Mouse (Mus musculus): ENCODE results near the gene Cntf. TPM values are rescaled to one million over a fixed set of nuclear protein-coding genes. Genes with fewer than 3 reads are reported as not detected.

Gene Cntf
- polyA plus RNA-seq, 1 experiment from 2014 or later, result 0.37 TPM

DNA sequence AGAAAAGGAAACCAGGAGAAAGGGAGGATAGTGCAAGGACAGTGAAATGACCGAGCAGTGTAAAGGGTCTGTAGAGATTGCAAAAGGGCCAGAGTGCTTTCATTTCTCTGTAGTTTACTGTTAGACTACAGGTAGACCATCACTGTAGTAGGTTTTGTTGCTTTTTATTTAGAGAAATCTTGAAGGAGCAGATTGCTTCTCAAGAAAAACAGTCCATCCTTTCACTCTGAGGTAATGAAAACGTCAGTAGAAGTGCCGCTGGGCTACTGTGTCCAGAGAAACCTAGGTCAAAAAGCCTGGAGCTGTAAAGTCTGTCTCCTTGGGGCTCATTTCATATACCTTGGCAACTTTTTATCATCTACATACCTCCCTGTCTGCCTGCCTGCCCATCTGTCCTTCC lies 33.6 kb upstream of the Cntf start:
- no peak for ATAC-seq (ENCODE audit: low FRiP score, low TSS enrichment)
- no peak overlapping the region for H3K4me3 ChIP-seq (ENCODE audit: low read length)
- WGBS, result 77% methylated on average over 3 of the region's 3 CpGs
- H3K9ac ChIP-seq (ENCODE audit: low read depth, low read length), result no peak overlapping the region
- H3K4me2 ChIP-seq (replicated peaks; ENCODE audit: low read depth, low read length), result no peak overlapping the region
- no peaks in the 10 kb centered on the region for H3K27me3 ChIP-seq (ENCODE audit: control insufficient read depth, insufficient read depth, low read length)
- H3K36me3 ChIP-seq (ENCODE audit: control insufficient read depth, insufficient read depth, low read length), result no peaks in the 10 kb centered on the region
- no peak overlapping the region for H3K27ac ChIP-seq (ENCODE audit: low read depth, low read length)
- H3K9me3 ChIP-seq (ENCODE audit: control insufficient read depth, low read length), result no peaks in the 10 kb centered on the region
- H3K4me1 ChIP-seq (ENCODE audit: control insufficient read depth, insufficient read depth, low read length), result no peaks in the 10 kb centered on the region

- no peaks in the 10 kb centered on the region for H3K36me3 ChIP-seq (ENCODE audit: control insufficient read depth, insufficient read depth, low read length)
- H3K27me3 ChIP-seq (ENCODE audit: control insufficient read depth, insufficient read depth, low read length), result no peaks in the 10 kb centered on the region
- no peak for ATAC-seq (ENCODE audit: low FRiP score, low TSS enrichment)
- H3K4me2 ChIP-seq (replicated peaks; ENCODE audit: low read depth, low read length), result no peak overlapping the region
- no peaks in the 10 kb centered on the region for H3K4me1 ChIP-seq (ENCODE audit: control insufficient read depth, insufficient read depth, low read length)
- no peak overlapping the region for H3K4me3 ChIP-seq (ENCODE audit: low read length)
- WGBS, result 83% methylated on average over 4 of the region's 4 CpGs
- H3K9me3 ChIP-seq (ENCODE audit: control insufficient read depth, low read length), result no peaks in the 10 kb centered on the region
- H3K9ac ChIP-seq (ENCODE audit: low read depth, low read length), result no peak overlapping the region
- H3K27ac ChIP-seq (ENCODE audit: low read depth, low read length), result no peak overlapping the region
Measured at GRCm38 (mm10) chr19:12798404-12798803, 33.0 kb upstream of the Cntf start.

DNA sequence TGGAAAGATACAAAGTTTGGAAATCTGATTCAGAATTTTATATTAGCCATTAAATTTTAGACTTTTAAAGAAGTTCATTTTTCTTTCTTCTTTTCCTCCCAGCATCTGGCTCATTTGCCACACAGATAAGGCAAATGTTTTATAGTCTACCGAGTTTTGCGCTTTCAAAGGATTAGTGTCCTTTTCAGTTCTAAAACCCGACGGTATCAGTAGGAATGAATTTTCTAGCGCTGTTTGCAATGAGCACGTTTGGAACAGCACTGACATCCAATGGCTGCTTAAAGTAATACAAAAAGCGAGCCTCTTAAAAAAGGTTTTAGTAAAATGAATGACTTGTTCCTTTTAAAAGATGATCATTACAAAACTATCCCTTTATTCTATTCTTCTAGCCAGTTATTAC lies 31.6 kb upstream of the Cntf start:
- H3K9ac ChIP-seq (ENCODE audit: low read depth, low read length), result peak overlapping the region; percentile 99; the same call in 1 of the 2 replicates
- peak overlapping the region; percentile 73 for H3K4me3 ChIP-seq (ENCODE audit: low read length)
- no peaks in the 10 kb centered on the region for H3K27me3 ChIP-seq (ENCODE audit: control insufficient read depth, insufficient read depth, low read length)
- H3K4me2 ChIP-seq (replicated peaks; ENCODE audit: low read depth, low read length), result peak overlapping the region; percentile 62
- ATAC-seq (ENCODE audit: low FRiP score, low TSS enrichment), result no peak
- H3K4me1 ChIP-seq (ENCODE audit: control insufficient read depth, insufficient read depth, low read length), result no peaks in the 10 kb centered on the region
- under 1% methylated on average over 7 of the region's 7 CpGs for WGBS
- H3K36me3 ChIP-seq (ENCODE audit: control insufficient read depth, insufficient read depth, low read length), result no peaks in the 10 kb centered on the region
- peak overlapping the region; percentile 99 for H3K27ac ChIP-seq (ENCODE audit: low read depth, low read length)
- H3K9me3 ChIP-seq (ENCODE audit: control insufficient read depth, low read length), result no peaks in the 10 kb centered on the region

DNA sequence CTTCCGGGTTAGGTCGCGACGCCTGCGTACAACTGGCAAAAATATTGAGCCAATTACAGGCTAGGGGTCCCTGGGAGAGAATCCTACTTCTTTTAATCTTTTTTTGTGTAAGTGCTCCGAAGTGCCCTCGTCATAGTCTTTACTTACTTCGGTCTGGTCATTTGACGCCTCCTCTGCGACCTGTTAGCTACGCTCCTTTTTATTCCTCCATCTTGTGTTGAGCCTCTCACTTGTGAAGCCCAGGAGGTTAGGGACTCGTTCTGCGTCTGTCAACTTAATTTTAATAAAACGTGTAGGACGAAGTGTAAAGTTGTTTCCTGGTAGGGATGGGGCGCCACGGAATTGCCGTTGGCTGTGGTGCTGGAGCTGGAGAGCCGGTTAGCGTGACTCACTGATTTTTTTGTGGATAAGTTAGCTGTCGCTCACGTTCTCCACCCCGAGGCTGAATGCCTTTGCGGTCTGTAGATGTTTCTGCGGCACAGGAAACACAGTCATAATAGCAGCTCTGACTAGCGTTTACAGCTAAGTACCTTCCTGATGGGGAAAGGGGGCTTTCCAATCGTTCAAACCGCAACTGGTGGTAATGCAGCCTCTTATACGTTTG lies 31.0 kb upstream of the Cntf start:
- under 1% methylated on average over 29 of the region's 29 CpGs for WGBS
- no peaks in the 10 kb centered on the region for H3K36me3 ChIP-seq (ENCODE audit: control insufficient read depth, insufficient read depth, low read length)
- H3K27me3 ChIP-seq (ENCODE audit: control insufficient read depth, insufficient read depth, low read length), result no peaks in the 10 kb centered on the region
- H3K9ac ChIP-seq (ENCODE audit: low read depth, low read length), result peak overlapping the region; percentile 99
- peak; percentile 1; the same call in 1 of the 2 replicates for ATAC-seq (ENCODE audit: low FRiP score, low TSS enrichment)
- peak overlapping the region; percentile 99 for H3K27ac ChIP-seq (ENCODE audit: low read depth, low read length)
- no peaks in the 10 kb centered on the region for H3K4me1 ChIP-seq (ENCODE audit: control insufficient read depth, insufficient read depth, low read length)
- H3K4me3 ChIP-seq (ENCODE audit: low read length), result peak overlapping the region; percentile 73
- H3K4me2 ChIP-seq (replicated peaks; ENCODE audit: low read depth, low read length), result peak overlapping the region; percentile 62
- H3K9me3 ChIP-seq (ENCODE audit: control insufficient read depth, low read length), result no peaks in the 10 kb centered on the region

DNA sequence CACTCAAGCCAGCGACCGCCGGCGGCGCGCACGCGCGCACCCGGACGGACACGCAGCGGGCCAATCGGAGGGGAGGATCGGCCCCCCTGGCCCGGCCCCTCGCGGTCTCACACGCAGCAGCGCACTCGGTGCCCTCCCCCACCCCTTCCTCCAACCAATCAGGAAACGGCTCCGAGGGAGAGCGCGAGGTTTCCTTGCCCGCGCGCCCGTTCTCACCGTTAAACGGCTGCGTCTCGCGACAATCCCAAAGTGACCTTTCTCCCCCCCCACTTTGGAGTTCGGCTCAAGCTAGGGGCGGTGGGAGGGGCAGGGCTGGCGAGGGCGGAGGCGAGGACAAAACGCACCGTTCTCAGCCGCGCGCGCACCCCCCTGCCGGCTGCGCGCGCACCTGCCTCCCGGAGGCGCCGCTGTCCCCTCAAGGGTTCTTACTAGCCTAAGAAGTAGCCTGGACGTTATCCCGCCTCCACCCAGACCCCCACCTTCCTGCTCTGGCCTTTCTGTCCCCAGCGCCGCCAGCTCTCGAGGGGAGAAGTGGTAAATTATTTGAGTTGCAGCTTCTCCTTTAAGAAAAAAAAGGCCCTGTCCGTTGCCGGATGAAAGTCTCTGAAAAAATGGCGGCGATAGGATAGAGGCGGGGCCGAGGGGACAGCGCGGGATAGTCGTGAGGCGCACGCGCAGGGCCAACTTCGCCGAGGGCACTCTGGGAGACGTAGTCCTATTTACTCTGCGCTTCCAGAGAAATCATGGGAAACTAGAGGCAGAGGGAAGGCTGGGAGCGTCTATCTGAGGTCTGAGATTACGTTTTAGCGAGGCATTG lies 30.3 kb upstream of the Cntf start, which contains the start of the genes Zfp91 and Lpxn:
Gene Zfp91, minus strand, starts transcription at position 616 of the 817 bp plus-strand sequence.
Gene Lpxn, plus strand, starts transcription at position 683 of the 817 bp plus-strand sequence.
- WGBS, result under 1% methylated on average over 55 of the region's 76 CpGs

GRCm38 (mm10) chr19:12795110-12795509 lies 29.7 kb upstream of the Cntf start:
- H3K4me3 ChIP-seq (ENCODE audit: low read length), result peak overlapping the region; percentile 73
- peak overlapping the region; percentile 98 for H3K27ac ChIP-seq (ENCODE audit: low read depth, low read length)
- no peaks in the 10 kb centered on the region for H3K27me3 ChIP-seq (ENCODE audit: control insufficient read depth, insufficient read depth, low read length)
- WGBS, result under 1% methylated on average over 52 of the region's 63 CpGs
- no peaks in the 10 kb centered on the region for H3K9me3 ChIP-seq (ENCODE audit: control insufficient read depth, low read length)
- no peaks in the 10 kb centered on the region for H3K4me1 ChIP-seq (ENCODE audit: control insufficient read depth, insufficient read depth, low read length)
- no peaks in the 10 kb centered on the region for H3K36me3 ChIP-seq (ENCODE audit: control insufficient read depth, insufficient read depth, low read length)
- peak; percentile 50 for ATAC-seq (ENCODE audit: low FRiP score, low TSS enrichment)
- H3K4me2 ChIP-seq (replicated peaks; ENCODE audit: low read depth, low read length), result peak overlapping the region; percentile 42; the same call in 1 of the 2 replicates
- peak overlapping the region; percentile 99 for H3K9ac ChIP-seq (ENCODE audit: low read depth, low read length)

More for the DNA sequence above, 30.3 kb upstream of the Cntf start, which contains the start of the genes Zfp91 and Lpxn:
- no peaks in the 10 kb centered on the region for H3K27me3 ChIP-seq (ENCODE audit: control insufficient read depth, insufficient read depth, low read length)
- no peaks in the 10 kb centered on the region for H3K9me3 ChIP-seq (ENCODE audit: control insufficient read depth, low read length)
- H3K4me3 ChIP-seq (ENCODE audit: low read length), result peak within 1 kb of the TSS; percentile 73
- no peaks in the 10 kb centered on the region for H3K36me3 ChIP-seq (ENCODE audit: control insufficient read depth, insufficient read depth, low read length)
- peak within 1 kb of the TSS; percentile 99 for H3K9ac ChIP-seq (ENCODE audit: low read depth, low read length)
- peak within 1 kb of the TSS; percentile 62 for H3K4me2 ChIP-seq (replicated peaks; ENCODE audit: low read depth, low read length)
- H3K27ac ChIP-seq (ENCODE audit: low read depth, low read length), result peak within 1 kb of the TSS; percentile 99
- ATAC-seq (ENCODE audit: low FRiP score, low TSS enrichment), result peak; percentile 95
- H3K4me1 ChIP-seq (ENCODE audit: control insufficient read depth, insufficient read depth, low read length), result no peaks in the 10 kb centered on the region

DNA sequence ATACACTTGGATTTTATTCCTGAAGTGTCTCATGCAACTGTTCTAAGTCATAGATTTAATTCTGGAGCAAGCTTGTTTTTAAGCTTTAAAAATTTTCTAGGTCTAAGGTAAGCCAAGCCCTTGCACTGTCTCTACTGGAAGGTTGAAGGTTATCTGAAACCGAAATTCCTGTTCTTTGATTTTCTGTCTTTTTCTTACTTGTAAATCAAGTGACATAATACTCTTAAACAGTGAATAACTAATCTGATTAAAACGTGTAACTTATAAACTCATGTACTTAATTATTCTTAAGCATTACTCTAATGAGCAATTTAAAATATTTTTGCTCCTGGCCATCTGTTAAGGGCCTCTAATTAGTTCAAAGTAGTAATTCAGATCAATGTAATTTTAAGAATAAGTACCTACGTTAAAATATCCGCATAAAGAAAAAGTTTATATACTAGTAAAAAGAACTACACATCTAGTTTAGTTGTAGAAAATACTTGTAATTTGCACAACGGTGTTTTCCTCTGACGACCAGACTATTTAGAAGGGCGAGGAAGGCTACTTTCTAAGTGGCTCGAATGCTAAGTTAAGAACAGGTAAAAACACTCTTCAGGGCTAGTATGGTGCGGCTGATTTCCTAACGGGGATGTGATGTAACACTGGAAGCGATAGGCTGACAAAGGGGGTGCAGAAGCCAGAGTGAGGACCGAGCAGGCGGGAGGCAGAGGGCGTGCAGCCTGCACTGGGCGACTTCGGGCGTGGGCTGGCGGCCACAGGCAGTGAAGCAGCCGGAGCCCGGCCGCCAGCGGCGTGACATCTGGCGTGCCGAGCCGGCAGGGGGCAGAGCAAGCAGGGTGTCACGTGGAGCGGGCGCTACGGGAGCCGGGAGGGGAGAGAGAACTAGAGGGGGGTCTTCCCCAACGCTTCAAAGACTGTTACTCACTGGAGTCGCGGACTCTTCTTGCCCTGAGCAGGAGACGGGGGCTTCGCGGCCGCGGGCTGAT lies 28.9 kb upstream of the Cntf start:
- peak; percentile 73 for ATAC-seq (ENCODE audit: low FRiP score, low TSS enrichment)
- Histone ChIP-seq H3K27ac (ENCODE audit: low read depth, low read length) (peak overlapping the region; percentile 98), H3K9ac (ENCODE audit: low read depth, low read length) (peak overlapping the region; percentile 99), H3K4me2 (replicated peaks; ENCODE audit: low read depth, low read length) (peak overlapping the region; percentile 42), H3K27me3 (ENCODE audit: control insufficient read depth, insufficient read depth, low read length) (no peaks in the 10 kb centered on the region), H3K36me3 (ENCODE audit: control insufficient read depth, insufficient read depth, low read length) (0 out of 2 replicates have a peak, but pooled peaks cover 2% of the 10 kb centered on the region), H3K4me3 (ENCODE audit: low read length) (peak overlapping the region; percentile 73), H3K9me3 (ENCODE audit: control insufficient read depth, low read length) (no peaks in the 10 kb centered on the region), H3K4me1 (ENCODE audit: control insufficient read depth, insufficient read depth, low read length) (no peaks in the 10 kb centered on the region)
- under 1% methylated on average over 34 of the region's 39 CpGs for WGBS

DNA sequence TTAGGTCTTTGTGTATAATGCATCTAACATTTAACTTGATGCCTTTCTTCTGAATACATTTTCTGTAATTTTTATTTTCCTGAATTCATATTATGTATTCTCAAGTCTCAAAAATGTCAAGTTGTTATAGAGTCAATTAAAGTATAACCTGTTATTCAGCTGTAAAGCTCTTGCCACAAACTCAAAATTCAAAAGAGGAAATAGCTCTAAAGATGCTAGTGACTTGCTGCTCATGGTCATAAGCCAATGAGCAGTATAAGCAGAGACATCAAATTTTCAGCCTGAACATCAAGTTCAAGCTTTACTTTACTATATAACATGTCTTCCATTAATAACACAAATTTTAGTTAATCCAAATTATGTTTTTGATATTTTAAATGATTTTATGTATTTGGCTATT lies 26.9 kb upstream of the Cntf start:
- H3K9ac ChIP-seq (ENCODE audit: low read depth, low read length), result no peak overlapping the region
- H3K36me3 ChIP-seq (ENCODE audit: control insufficient read depth, insufficient read depth, low read length), result 0 out of 2 replicates have a peak, but pooled peaks cover 8% of the 10 kb centered on the region
- no peak overlapping the region for H3K4me3 ChIP-seq (ENCODE audit: low read length)
- ATAC-seq (ENCODE audit: low FRiP score, low TSS enrichment), result no peak
- H3K27me3 ChIP-seq (ENCODE audit: control insufficient read depth, insufficient read depth, low read length), result no peaks in the 10 kb centered on the region
- H3K9me3 ChIP-seq (ENCODE audit: control insufficient read depth, low read length), result no peaks in the 10 kb centered on the region
- no peak overlapping the region for H3K4me2 ChIP-seq (replicated peaks; ENCODE audit: low read depth, low read length)
- H3K27ac ChIP-seq (ENCODE audit: low read depth, low read length), result no peak overlapping the region
- no peaks in the 10 kb centered on the region for H3K4me1 ChIP-seq (ENCODE audit: control insufficient read depth, insufficient read depth, low read length)
